Mouse (Mus musculus): ENCODE results near the gene Tmem120b. TPM values are rescaled to one million over a fixed set of nuclear protein-coding genes. Genes with fewer than 3 reads are reported as not detected.

Tmem120b gene
- polyA plus RNA-seq, 1 experiment from 2014 or later = 10.4 TPM

- Histone ChIP-seq H3K27me3 (replicated peaks; ENCODE audit: control insufficient read depth, insufficient read depth, low read length) (no peaks in the 10 kb centered on the region), H3K4me1 (ENCODE audit: control insufficient read depth, insufficient read depth, low read length) (peaks cover 16% of the 10 kb centered on the region), H3K4me2 (ENCODE audit: low read depth, low read length) (no peak overlapping the region), H3K9ac (ENCODE audit: low read depth, low read length) (no peak overlapping the region), H3K36me3 (ENCODE audit: control insufficient read depth, insufficient read depth, low read length) (no peaks in the 10 kb centered on the region), H3K9me3 (ENCODE audit: control insufficient read depth, low read length) (peaks cover 4% of the 10 kb centered on the region; the same call in 1 of the 2 replicates), H3K4me3 (ENCODE audit: low read length) (no peak overlapping the region), H3K27ac (ENCODE audit: low read length) (peak overlapping the region; percentile 11; the same call in 1 of the 2 replicates)
- WGBS = 71% methylated on average over 1 of the region's 1 CpGs
- no peak for ATAC-seq
Measured at GRCm38 (mm10) chr5:123079568-123079967, 11.4 kb downstream of the Tmem120b start.

- no peak overlapping the region for H3K9ac ChIP-seq (ENCODE audit: low read depth, low read length)
- H3K27ac ChIP-seq (ENCODE audit: low read length) = peak overlapping the region; percentile 11; the same call in 1 of the 2 replicates
- no peaks in the 10 kb centered on the region for H3K27me3 ChIP-seq (replicated peaks; ENCODE audit: control insufficient read depth, insufficient read depth, low read length)
- no peak overlapping the region for H3K4me2 ChIP-seq (ENCODE audit: low read depth, low read length)
- peaks cover 4% of the 10 kb centered on the region; the same call in 1 of the 2 replicates for H3K9me3 ChIP-seq (ENCODE audit: control insufficient read depth, low read length)
- ATAC-seq = no peak
- peaks cover 16% of the 10 kb centered on the region for H3K4me1 ChIP-seq (ENCODE audit: control insufficient read depth, insufficient read depth, low read length)
- 50% methylated on average over 8 of the region's 8 CpGs for WGBS
- H3K36me3 ChIP-seq (ENCODE audit: control insufficient read depth, insufficient read depth, low read length) = no peaks in the 10 kb centered on the region
- no peak overlapping the region for H3K4me3 ChIP-seq (ENCODE audit: low read length)
Measured at GRCm38 (mm10) chr5:123080041-123080440, 11.8 kb downstream of the Tmem120b start.

- 94% methylated on average over 12 of the region's 13 CpGs for WGBS
- Histone ChIP-seq H3K27me3 (replicated peaks; ENCODE audit: control insufficient read depth, insufficient read depth, low read length) (no peaks in the 10 kb centered on the region), H3K4me3 (ENCODE audit: low read length) (no peak overlapping the region), H3K9me3 (ENCODE audit: control insufficient read depth, low read length) (peaks cover 4% of the 10 kb centered on the region; the same call in 1 of the 2 replicates), H3K9ac (ENCODE audit: low read depth, low read length) (no peak overlapping the region), H3K27ac (ENCODE audit: low read length) (no peak overlapping the region), H3K4me1 (ENCODE audit: control insufficient read depth, insufficient read depth, low read length) (peaks cover 14% of the 10 kb centered on the region), H3K4me2 (ENCODE audit: low read depth, low read length) (no peak overlapping the region), H3K36me3 (ENCODE audit: control insufficient read depth, insufficient read depth, low read length) (no peaks in the 10 kb centered on the region)
- ATAC-seq = no peak
Measured at GRCm38 (mm10) chr5:123080510-123080909, 12.3 kb downstream of the Tmem120b start.

- no peak for ATAC-seq
- H3K9ac ChIP-seq (ENCODE audit: low read depth, low read length) = no peak overlapping the region
- H3K4me2 ChIP-seq (ENCODE audit: low read depth, low read length) = no peak overlapping the region
- no peaks in the 10 kb centered on the region for H3K4me1 ChIP-seq (ENCODE audit: control insufficient read depth, insufficient read depth, low read length)
- H3K27me3 ChIP-seq (replicated peaks; ENCODE audit: control insufficient read depth, insufficient read depth, low read length) = no peaks in the 10 kb centered on the region
- peaks cover 4% of the 10 kb centered on the region; the same call in 1 of the 2 replicates for H3K9me3 ChIP-seq (ENCODE audit: control insufficient read depth, low read length)
- H3K4me3 ChIP-seq (ENCODE audit: low read length) = no peak overlapping the region
- WGBS = 70% methylated on average over 13 of the region's 13 CpGs
- H3K36me3 ChIP-seq (ENCODE audit: control insufficient read depth, insufficient read depth, low read length) = no peaks in the 10 kb centered on the region
- no peak overlapping the region for H3K27ac ChIP-seq (ENCODE audit: low read length)
Measured at GRCm38 (mm10) chr5:123083340-123084050, 15.3 kb downstream of the Tmem120b start.

- 78% methylated on average over 2 of the region's 2 CpGs for WGBS
- no peak overlapping the region for H3K4me2 ChIP-seq (ENCODE audit: low read depth, low read length)
- ATAC-seq = no peak
- no peaks in the 10 kb centered on the region for H3K4me1 ChIP-seq (ENCODE audit: control insufficient read depth, insufficient read depth, low read length)
- H3K9me3 ChIP-seq (ENCODE audit: control insufficient read depth, low read length) = no peaks in the 10 kb centered on the region
- H3K27ac ChIP-seq (ENCODE audit: low read length) = no peak overlapping the region
- no peaks in the 10 kb centered on the region for H3K36me3 ChIP-seq (ENCODE audit: control insufficient read depth, insufficient read depth, low read length)
- H3K27me3 ChIP-seq (replicated peaks; ENCODE audit: control insufficient read depth, insufficient read depth, low read length) = no peaks in the 10 kb centered on the region
- H3K9ac ChIP-seq (ENCODE audit: low read depth, low read length) = no peak overlapping the region
- H3K4me3 ChIP-seq (ENCODE audit: low read length) = no peak overlapping the region
Measured at GRCm38 (mm10) chr5:123086501-123086900, 18.3 kb downstream of the Tmem120b start.

GRCm38 (mm10) chr5:123088784-123089183 lies 20.6 kb downstream of the Tmem120b start:
- Histone ChIP-seq H3K36me3 (ENCODE audit: control insufficient read depth, insufficient read depth, low read length) (no peaks in the 10 kb centered on the region), H3K4me3 (ENCODE audit: low read length) (no peak overlapping the region), H3K4me1 (ENCODE audit: control insufficient read depth, insufficient read depth, low read length) (no peaks in the 10 kb centered on the region), H3K9ac (ENCODE audit: low read depth, low read length) (no peak overlapping the region), H3K27me3 (replicated peaks; ENCODE audit: control insufficient read depth, insufficient read depth, low read length) (no peaks in the 10 kb centered on the region), H3K4me2 (ENCODE audit: low read depth, low read length) (no peak overlapping the region), H3K9me3 (ENCODE audit: control insufficient read depth, low read length) (no peaks in the 10 kb centered on the region), H3K27ac (ENCODE audit: low read length) (no peak overlapping the region)
- no peak for ATAC-seq
- WGBS = 95% methylated on average over 4 of the region's 4 CpGs

- no peak overlapping the region for H3K4me3 ChIP-seq (ENCODE audit: low read length)
- 83% methylated on average over 10 of the region's 10 CpGs for WGBS
- ATAC-seq = no peak
Measured at GRCm38 (mm10) chr5:123090560-123091306, 22.5 kb downstream of the Tmem120b start.

GRCm38 (mm10) chr5:123093077-123093633 lies 24.9 kb downstream of the Tmem120b start:
- H3K9ac ChIP-seq (ENCODE audit: low read depth, low read length) = no peak overlapping the region
- H3K4me3 ChIP-seq (ENCODE audit: low read length) = no peak overlapping the region
- no peaks in the 10 kb centered on the region for H3K27me3 ChIP-seq (replicated peaks; ENCODE audit: control insufficient read depth, insufficient read depth, low read length)
- no peak for ATAC-seq
- H3K27ac ChIP-seq (ENCODE audit: low read length) = no peak overlapping the region
- H3K9me3 ChIP-seq (ENCODE audit: control insufficient read depth, low read length) = no peaks in the 10 kb centered on the region
- no peaks in the 10 kb centered on the region for H3K36me3 ChIP-seq (ENCODE audit: control insufficient read depth, insufficient read depth, low read length)
- no peak overlapping the region for H3K4me2 ChIP-seq (ENCODE audit: low read depth, low read length)
- no peaks in the 10 kb centered on the region for H3K4me1 ChIP-seq (ENCODE audit: control insufficient read depth, insufficient read depth, low read length)
- WGBS = 63% methylated on average over 14 of the region's 14 CpGs

More at GRCm38 (mm10) chr5:123090560-123091306, 22.5 kb downstream of the Tmem120b start:
- no peaks in the 10 kb centered on the region for H3K9me3 ChIP-seq (ENCODE audit: control insufficient read depth, low read length)
- no peak overlapping the region for H3K4me2 ChIP-seq (ENCODE audit: low read depth, low read length)
- H3K9ac ChIP-seq (ENCODE audit: low read depth, low read length) = no peak overlapping the region
- no peaks in the 10 kb centered on the region for H3K27me3 ChIP-seq (replicated peaks; ENCODE audit: control insufficient read depth, insufficient read depth, low read length)
- no peaks in the 10 kb centered on the region for H3K36me3 ChIP-seq (ENCODE audit: control insufficient read depth, insufficient read depth, low read length)
- H3K4me1 ChIP-seq (ENCODE audit: control insufficient read depth, insufficient read depth, low read length) = no peaks in the 10 kb centered on the region
- no peak overlapping the region for H3K27ac ChIP-seq (ENCODE audit: low read length)

GRCm38 (mm10) chr5:123094238-123094991 lies 26.2 kb downstream of the Tmem120b start:
- Histone ChIP-seq H3K4me2 (ENCODE audit: low read depth, low read length) (no peak overlapping the region), H3K36me3 (ENCODE audit: control insufficient read depth, insufficient read depth, low read length) (no peaks in the 10 kb centered on the region), H3K4me1 (ENCODE audit: control insufficient read depth, insufficient read depth, low read length) (no peaks in the 10 kb centered on the region), H3K27ac (ENCODE audit: low read length) (no peak overlapping the region), H3K9ac (ENCODE audit: low read depth, low read length) (no peak overlapping the region), H3K9me3 (ENCODE audit: control insufficient read depth, low read length) (no peaks in the 10 kb centered on the region), H3K4me3 (ENCODE audit: low read length) (no peak overlapping the region), H3K27me3 (replicated peaks; ENCODE audit: control insufficient read depth, insufficient read depth, low read length) (no peaks in the 10 kb centered on the region)
- 76% methylated on average over 25 of the region's 25 CpGs for WGBS
- peak; percentile 73 for ATAC-seq
